Mouse (Mus musculus): ENCODE results near the gene Ccr8. TPM values are rescaled to one million over a fixed set of nuclear protein-coding genes. Genes with fewer than 3 reads are reported as not detected.
"Not testable (repeated sequence)": the region's sequence is repeated elsewhere in the genome, so short reads cannot be mapped to it uniquely, and the experiment has no call there.

Ccr8 gene
- total RNA-seq, 2 experiments from 2014 or later: not detected

- intact Hi-C loops (cut with DNase I): loop anchor here (5.0 kb wide), 1 partner anchor 136 kb away; no protein-coding TSS in a partner anchor
- no peak for DNase-seq (ENCODE audit: low spot score in 2 of 2)
These were observed 8.6 kb upstream of the Ccr8 start for GRCm38 (mm10) chr9:120083158-120083894.

- intact Hi-C loops (cut with DNase I): loop anchor here (5.0 kb wide), 1 partner anchor 137 kb away; no protein-coding TSS in a partner anchor
- no peak for DNase-seq (ENCODE audit: low spot score in 2 of 2)
These were observed 7.5 kb upstream of the Ccr8 start for GRCm38 (mm10) chr9:120084406-120084805.

DNA sequence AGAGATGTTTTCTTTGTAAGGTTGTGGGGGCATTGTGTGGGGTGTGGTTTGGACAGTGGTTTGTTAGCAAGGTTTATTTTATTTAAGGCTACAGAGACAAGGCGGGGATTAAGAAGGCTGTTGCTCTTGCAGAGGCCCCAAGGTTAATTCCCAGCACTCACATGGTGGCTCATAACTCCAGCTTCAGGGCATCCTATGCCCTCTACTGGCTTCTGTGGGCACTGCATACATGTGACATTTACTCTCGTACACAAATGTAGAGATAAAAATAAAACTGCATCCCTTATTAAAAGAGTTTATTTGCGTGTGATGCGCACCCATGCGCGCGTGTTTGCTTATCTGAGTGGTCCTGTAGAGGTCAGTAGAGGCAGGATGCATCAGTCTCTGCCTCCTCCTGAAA, 2.8 kb upstream of the Ccr8 start:
- no peak for DNase-seq (ENCODE audit: low spot score in 2 of 2)
- intact Hi-C loops (cut with DNase I): no loop called here

DNA sequence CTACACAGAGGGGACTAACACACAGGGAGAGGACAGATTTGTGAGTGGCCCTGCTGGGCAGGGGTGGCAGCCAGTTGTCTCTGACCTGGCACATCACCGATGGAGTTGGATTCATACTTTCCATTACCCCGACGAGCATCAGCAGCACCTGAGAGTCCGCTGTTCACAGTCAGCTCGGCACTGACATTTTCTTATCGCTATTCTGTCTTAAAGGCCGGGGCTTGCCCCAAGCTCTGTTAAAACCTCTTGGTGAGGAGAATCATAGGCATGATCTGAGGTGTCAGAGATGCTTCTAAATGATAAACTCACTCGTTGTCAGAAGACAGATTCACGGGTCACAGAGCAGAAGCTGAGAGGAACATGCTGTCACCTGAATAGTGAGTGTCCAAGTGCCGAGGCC, 828 bp upstream of the Ccr8 start:
- intact Hi-C loops (cut with DNase I): no loop called here
- DNase-seq (ENCODE audit: low spot score in 2 of 2): no peak

- intact Hi-C loops (cut with DNase I): no loop called here
These were observed 1.8 kb downstream of the Ccr8 start for GRCm38 (mm10) chr9:120093701-120094100.

GRCm38 (mm10) chr9:120095886-120096285, 4.0 kb downstream of the Ccr8 start:
- DNase-seq (ENCODE audit: low spot score in 2 of 2): no peak
- intact Hi-C loops (cut with DNase I): no loop called here

More at GRCm38 (mm10) chr9:120093701-120094100, 1.8 kb downstream of the Ccr8 start:
- DNase-seq (ENCODE audit: low spot score in 2 of 2): no peak

DNA sequence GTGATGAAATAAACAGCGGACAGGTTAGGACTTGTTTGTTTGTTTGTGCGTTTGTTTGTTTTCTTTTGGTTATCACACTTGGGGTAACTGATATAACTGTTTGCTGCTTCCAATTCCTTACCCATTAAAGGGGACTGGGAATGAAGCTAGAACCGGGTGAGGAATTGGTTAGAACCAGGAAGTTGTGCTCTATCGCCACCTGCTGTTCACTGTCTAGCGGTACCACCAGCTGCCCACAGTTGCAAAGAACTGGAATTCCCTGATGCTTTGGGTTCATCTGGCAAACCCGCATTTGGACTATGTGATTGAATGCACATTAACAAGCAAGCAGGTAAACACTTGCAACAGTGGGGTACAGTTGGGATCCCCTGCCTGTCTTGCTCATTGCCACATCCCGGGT, 6.8 kb downstream of the Ccr8 start:
- intact Hi-C loops (cut with DNase I): loop anchor here (1.0 kb wide), 1 partner anchor 71 kb away; no protein-coding TSS in a partner anchor
- DNase-seq (ENCODE audit: low spot score in 2 of 2): peak; percentile 67 to 80

DNA sequence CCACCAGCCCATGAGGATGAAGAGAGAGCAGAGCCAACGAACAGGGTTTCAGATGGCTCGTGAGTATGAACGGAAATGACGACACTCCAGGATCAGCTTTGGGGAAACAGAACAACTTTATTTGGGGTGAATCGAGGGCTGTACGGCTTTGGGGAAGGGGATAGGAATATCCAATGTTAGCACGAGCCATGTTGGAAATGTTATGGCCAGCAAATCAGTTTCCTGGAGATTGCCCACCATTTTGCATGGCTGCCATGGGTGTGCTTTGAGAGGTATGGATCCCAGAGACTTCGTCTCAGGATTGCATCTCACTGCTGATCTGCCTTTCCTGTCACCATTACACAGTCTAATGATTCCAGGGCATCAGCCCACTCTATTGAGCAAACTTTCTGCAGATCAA, 7.4 kb downstream of the Ccr8 start:
- DNase-seq (ENCODE audit: low spot score in 2 of 2): no peak
- intact Hi-C loops (cut with DNase I): no loop called here

DNA sequence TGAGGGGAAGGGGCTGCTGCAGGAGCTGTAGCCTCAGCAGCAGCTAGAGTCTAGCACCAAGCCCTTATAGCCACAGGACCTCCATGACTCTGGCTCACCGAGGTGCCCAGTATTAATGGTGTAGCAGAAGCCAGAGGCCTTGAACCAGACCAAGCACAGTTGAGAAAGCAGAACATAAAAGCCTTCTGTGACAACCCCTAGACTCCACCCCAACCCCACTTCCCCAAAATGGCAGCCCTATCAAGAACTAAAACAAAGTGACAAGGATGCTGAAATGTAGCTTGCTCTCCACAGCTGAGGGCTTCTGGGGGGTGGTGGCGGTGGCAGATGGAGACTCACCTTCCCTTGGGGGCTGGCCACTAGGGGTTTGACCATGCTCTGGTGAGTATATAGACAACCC, 9.3 kb downstream of the Ccr8 start:
- intact Hi-C loops (cut with DNase I): no loop called here
- DNase-seq (ENCODE audit: low spot score in 2 of 2): no peak

DNA sequence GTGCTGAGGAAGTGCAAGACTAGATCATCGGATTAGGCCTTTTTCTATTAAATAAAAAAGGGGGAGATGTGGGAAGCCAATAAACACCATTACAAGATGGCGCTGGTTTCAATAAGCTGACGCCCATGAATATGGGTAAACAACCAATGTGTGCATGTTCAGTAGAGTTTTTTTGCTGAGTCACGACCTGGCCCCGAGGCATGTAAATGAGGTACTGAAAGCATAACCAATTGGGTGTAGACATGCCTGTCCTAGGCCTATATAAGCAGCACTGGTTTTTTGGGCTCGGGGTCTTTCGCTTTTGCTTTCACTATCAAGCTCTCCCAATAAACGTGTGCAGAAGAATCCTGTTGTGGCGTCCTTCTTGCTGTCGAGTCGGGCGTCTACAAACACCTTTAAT, 17.0 kb downstream of the Ccr8 start:
- intact Hi-C loops (cut with DNase I); DNase-seq (ENCODE audit: low spot score in 2 of 2): not testable (repeated sequence)

GRCm38 (mm10) chr9:120110211-120111018, 18.5 kb downstream of the Ccr8 start, which contains the start of gene Slc25a38:
Gene Slc25a38, plus strand, starts transcription at chr9:120110374.
- intact Hi-C loops (cut with DNase I): no loop called here
- peak; percentile 94 to 98 for DNase-seq (ENCODE audit: low spot score in 2 of 2)

DNA sequence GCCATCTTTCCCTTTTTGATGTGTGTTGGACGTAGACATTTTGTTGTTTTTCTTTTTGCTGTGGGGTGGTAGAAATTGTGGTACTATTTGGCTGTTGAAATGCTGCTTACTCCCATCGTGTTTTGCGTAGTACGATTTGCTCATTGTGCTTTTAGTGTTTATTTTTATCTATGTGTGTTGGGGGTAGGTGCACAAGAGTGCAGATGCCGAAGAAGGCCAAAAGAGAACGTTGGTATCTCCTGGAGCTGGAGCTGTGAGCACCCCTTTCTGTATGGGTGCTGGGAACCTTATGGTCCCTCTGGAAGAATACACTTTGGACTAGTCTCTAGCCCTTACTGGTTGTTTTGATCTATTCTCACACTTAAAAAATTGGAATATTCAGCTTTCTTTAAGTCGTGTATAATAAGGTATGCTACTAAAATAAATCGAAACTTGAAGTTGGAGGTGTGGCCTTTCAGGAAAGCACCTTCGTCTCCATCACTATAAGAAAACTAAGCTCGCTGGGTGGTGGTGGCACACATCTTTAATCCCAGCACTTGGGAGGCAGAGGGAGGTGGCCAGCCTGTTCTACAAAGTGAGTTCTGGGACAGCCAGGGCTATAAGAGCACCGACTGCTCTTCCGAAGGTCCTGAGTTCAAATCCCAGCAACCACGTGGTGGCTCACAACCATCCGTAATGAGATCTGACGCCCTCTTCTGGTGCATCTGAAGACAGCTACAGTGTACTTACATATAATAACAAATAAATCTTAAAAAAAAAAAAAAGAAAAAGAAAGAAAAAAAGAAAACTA, 19.4 kb downstream of the Ccr8 start:
- intact Hi-C loops (cut with DNase I): no loop called here
- DNase-seq (ENCODE audit: low spot score in 2 of 2): no peak

DNA sequence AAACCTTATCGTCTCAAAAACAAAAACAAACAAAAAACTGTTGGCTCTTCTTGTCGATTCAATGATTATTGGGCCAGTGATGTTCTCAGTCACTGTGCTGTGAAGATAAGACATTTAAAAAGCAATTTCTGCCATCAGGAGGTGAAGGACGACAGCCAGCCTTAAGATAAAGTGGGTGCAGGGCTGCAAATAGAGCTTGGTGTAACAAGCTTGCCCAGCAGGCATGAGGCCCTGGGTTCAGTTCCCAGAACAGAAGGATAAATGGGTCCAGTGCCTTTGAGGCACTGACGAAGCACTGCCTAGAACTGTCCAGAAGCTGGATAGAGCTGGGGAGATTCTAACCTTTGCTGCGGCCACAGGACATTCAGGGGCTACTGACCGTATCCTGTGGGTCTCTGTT, 20.6 kb downstream of the Ccr8 start:
- DNase-seq (ENCODE audit: low spot score in 2 of 2): no peak
- intact Hi-C loops (cut with DNase I): no loop called here

DNA sequence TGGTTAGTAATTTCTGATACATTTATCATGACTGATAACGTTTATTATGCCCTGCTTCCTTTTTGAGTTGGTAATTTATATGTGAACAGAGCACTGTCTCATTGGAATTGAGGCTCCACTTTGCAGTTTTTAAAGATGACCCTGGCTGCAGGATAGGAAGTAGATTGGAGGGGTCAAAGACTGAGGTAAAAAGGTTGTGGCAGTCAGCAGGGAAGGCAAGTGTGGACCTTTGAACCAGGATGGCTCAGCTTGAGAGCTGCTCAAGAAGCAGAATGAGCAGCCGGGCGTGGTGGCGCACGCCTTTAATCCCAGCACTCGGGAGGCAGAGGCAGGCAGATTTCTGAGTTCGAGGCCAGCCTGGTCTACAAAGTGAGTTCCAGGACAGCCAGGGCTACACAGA, 21.5 kb downstream of the Ccr8 start:
- no peak for DNase-seq (ENCODE audit: low spot score in 2 of 2)
- intact Hi-C loops (cut with DNase I): no loop called here

- DNase-seq (ENCODE audit: low spot score in 2 of 2): no peak
These were observed 22.3 kb downstream of the Ccr8 start for GRCm38 (mm10) chr9:120114051-120114788.

DNA sequence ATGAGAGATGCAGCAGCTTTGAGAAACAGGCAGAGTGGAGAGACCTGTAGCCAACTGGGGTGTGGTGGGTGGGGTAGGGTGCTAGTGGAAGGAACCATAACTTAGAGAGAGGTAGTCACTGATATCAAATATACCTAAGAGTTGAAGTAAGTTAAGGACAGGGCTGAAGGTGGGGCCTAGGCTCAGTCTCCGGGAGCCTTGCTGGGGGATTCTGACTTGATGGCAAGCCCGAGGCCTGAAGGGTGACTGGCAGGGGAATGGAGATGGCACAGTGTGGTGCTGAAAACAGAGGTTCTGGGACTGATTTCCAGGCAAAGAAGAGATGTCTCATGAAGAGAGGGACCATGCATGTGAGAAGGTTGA, 22.9 kb downstream of the Ccr8 start:
- DNase-seq (ENCODE audit: low spot score in 2 of 2): no peak
- intact Hi-C loops (cut with DNase I): no loop called here

More at GRCm38 (mm10) chr9:120114051-120114788, 22.3 kb downstream of the Ccr8 start:
- intact Hi-C loops (cut with DNase I): no loop called here

GRCm38 (mm10) chr9:120115580-120115979, 23.7 kb downstream of the Ccr8 start:
- no peak for DNase-seq (ENCODE audit: low spot score in 2 of 2)
- intact Hi-C loops (cut with DNase I): no loop called here

GRCm38 (mm10) chr9:120116184-120116624, 24.3 kb downstream of the Ccr8 start:
- intact Hi-C loops (cut with DNase I): no loop called here
- no peak for DNase-seq (ENCODE audit: low spot score in 2 of 2)

DNA sequence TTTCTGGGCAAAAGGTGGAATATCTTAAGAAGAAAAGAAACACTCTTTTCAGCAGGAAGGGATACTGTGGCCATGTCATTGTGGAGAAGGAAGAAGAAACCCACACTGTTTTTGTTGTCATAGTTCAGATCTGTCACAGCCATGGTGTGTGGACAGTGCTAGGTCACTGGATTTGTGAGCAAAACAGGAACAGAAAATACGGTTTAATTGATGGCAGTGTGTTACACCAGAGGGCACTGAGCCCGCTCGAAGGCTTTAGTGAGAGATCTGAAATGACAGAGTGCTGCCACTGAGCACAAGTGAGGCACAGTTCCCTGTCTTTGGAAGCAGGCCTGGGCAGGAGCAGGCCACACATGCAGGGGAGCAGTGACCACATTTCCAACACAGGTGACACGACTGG, 26.3 kb downstream of the Ccr8 start:
- intact Hi-C loops (cut with DNase I): no loop called here

More for the DNA sequence above, 26.3 kb downstream of the Ccr8 start:
- no peak for DNase-seq (ENCODE audit: low spot score in 2 of 2)
